18 mouse cellular contexts compared by ENCODE assay signal in genomic region chr13:15487334-15487733, GRCm38 (mm10). TPM values are rescaled to one million over a fixed set of nuclear protein-coding genes. Genes with fewer than 3 reads are reported as not detected.
A peak's percentile ranks its signal among the peaks of the same experiment; 100 is the strongest.
DNase-seq lines count a peak whose midpoint lies in the region; ATAC-seq and TF ChIP-seq lines count a peak whose summit lies in the region.
"Had no signal": no experiment of that assay in that cellular context is flagged by ENCODE, and none has a peak within 500 bp of the region (broad histone marks: within the 10 kb centered on the region; RNA-seq: fewer than 3 reads in every experiment).

No protein-coding gene starts in this region.

- H3K36me3 ChIP-seq in midbrain, embryonic 11.5 days (ENCODE audit: control insufficient read depth, insufficient read depth, low read length), result no peaks in the 10 kb centered on the region
- no peaks in the 10 kb centered on the region for H3K36me3 ChIP-seq in midbrain, embryonic 15.5 days (replicated peaks)
- H3K36me3 ChIP-seq in forebrain, embryonic 16.5 days (ENCODE audit: control insufficient read depth, insufficient read depth), result no peaks in the 10 kb centered on the region
- H3K36me3 ChIP-seq: G1E; intestine, embryonic 15.5 days; lung, embryonic 15.5 days had no signal

- H3K27me3 ChIP-seq in midbrain, embryonic 11.5 days (ENCODE audit: control insufficient read depth, insufficient read depth, low read length), result no peaks in the 10 kb centered on the region
- no peaks in the 10 kb centered on the region for H3K27me3 ChIP-seq in midbrain, embryonic 15.5 days (replicated peaks)
- no peaks in the 10 kb centered on the region for H3K27me3 ChIP-seq in forebrain, embryonic 16.5 days (replicated peaks; ENCODE audit: control insufficient read depth, insufficient read depth, low read length)
- H3K27me3 ChIP-seq: embryonic facial prominence, embryonic 12.5 days; intestine, embryonic 15.5 days; lung, embryonic 15.5 days had no signal

- no peaks in the 10 kb centered on the region for H3K9me3 ChIP-seq in midbrain, embryonic 11.5 days (ENCODE audit: control insufficient read depth, low read length)
- no peaks in the 10 kb centered on the region for H3K9me3 ChIP-seq in midbrain, embryonic 15.5 days
- no peaks in the 10 kb centered on the region for H3K9me3 ChIP-seq in forebrain, embryonic 16.5 days (ENCODE audit: control insufficient read depth, low read length)
- H3K9me3 ChIP-seq: embryonic facial prominence, embryonic 12.5 days; G1E; intestine, embryonic 15.5 days; lung, embryonic 15.5 days had no signal

- peak; percentile 40; the same call in 1 of the 2 replicates for ATAC-seq in midbrain, embryonic 11.5 days (ENCODE audit: low FRiP score)
- ATAC-seq in midbrain, embryonic 15.5 days (replicated peaks), result no peak
- ATAC-seq in forebrain, embryonic 16.5 days, result peak; percentile 43; the same call in 1 of the 2 replicates
- ATAC-seq: intestine, embryonic 15.5 days had no signal

- TF ChIP-seq CTCF in lung, adult 2 months (IDR thresholded peaks at IDR 0.05; ENCODE audit: insufficient read depth, low read length), result no peak

- no peak overlapping the region for H3K4me3 ChIP-seq in midbrain, embryonic 11.5 days (ENCODE audit: low read depth, low read length)
- no peak overlapping the region for H3K4me3 ChIP-seq in midbrain, embryonic 15.5 days
- no peak overlapping the region for H3K4me3 ChIP-seq in forebrain, embryonic 16.5 days (replicated peaks; ENCODE audit: low read length)
- H3K4me3 ChIP-seq in lung, adult 2 months (replicated peaks; ENCODE audit: extremely low read depth, low read depth, low read length), result no peak overlapping the region
- H3K4me3 ChIP-seq: embryonic facial prominence, embryonic 12.5 days; intestine, embryonic 15.5 days; lung, embryonic 15.5 days; myocyte had no signal

- peaks cover 44% of the 10 kb centered on the region for H3K4me1 ChIP-seq in midbrain, embryonic 11.5 days (ENCODE audit: control insufficient read depth, insufficient read depth, low read length)
- H3K4me1 ChIP-seq in midbrain, embryonic 15.5 days, result peaks cover 17% of the 10 kb centered on the region; the same call in 1 of the 2 replicates
- H3K4me1 ChIP-seq in forebrain, embryonic 16.5 days (replicated peaks; ENCODE audit: control insufficient read depth, insufficient read depth, low read length), result peaks cover 16% of the 10 kb centered on the region
- H3K4me1 ChIP-seq in lung, adult 2 months (ENCODE audit: control insufficient read depth, insufficient read depth, low read length), result no peaks in the 10 kb centered on the region
- H3K4me1 ChIP-seq: intestine, embryonic 15.5 days; lung, embryonic 15.5 days had no signal

- no peak overlapping the region for H3K9ac ChIP-seq in midbrain, embryonic 11.5 days (ENCODE audit: low read length)
- H3K9ac ChIP-seq in midbrain, embryonic 15.5 days, result no peak overlapping the region
- no peak overlapping the region for H3K9ac ChIP-seq in forebrain, embryonic 16.5 days (replicated peaks; ENCODE audit: low read depth, low read length)
- H3K9ac ChIP-seq: embryonic facial prominence, embryonic 12.5 days; intestine, embryonic 15.5 days; lung, embryonic 15.5 days had no signal

- H3K4me2 ChIP-seq in midbrain, embryonic 11.5 days, result no peak overlapping the region
- no peak overlapping the region for H3K4me2 ChIP-seq in midbrain, embryonic 15.5 days
- peak overlapping the region; percentile 39 for H3K4me2 ChIP-seq in forebrain, embryonic 16.5 days (ENCODE audit: low read length)
- H3K4me2 ChIP-seq: embryonic facial prominence, embryonic 12.5 days; intestine, embryonic 15.5 days; liver, embryonic 11.5 days; lung, embryonic 15.5 days had no signal

- peak overlapping the region; percentile 2; the same call in 1 of the 2 replicates for H3K27ac ChIP-seq in midbrain, embryonic 11.5 days (ENCODE audit: low read depth, low read length)
- H3K27ac ChIP-seq in midbrain, embryonic 15.5 days, result no peak overlapping the region
- no peak overlapping the region for H3K27ac ChIP-seq in forebrain, embryonic 16.5 days (ENCODE audit: low read length)
- H3K27ac ChIP-seq: embryonic facial prominence, embryonic 12.5 days; intestine, embryonic 15.5 days; lung, embryonic 15.5 days had no signal

- WGBS in midbrain, embryonic 11.5 days, result 4% methylated on average over 7 of the region's 7 CpGs
- 10% methylated on average over 7 of the region's 7 CpGs for WGBS in midbrain, embryonic 15.5 days
- WGBS in forebrain, embryonic 16.5 days, result 10% methylated on average over 7 of the region's 7 CpGs
- WGBS in lung, adult 2 months, result 56% methylated on average over 7 of the region's 7 CpGs

- peak; percentile 91 for DNase-seq in midbrain, embryonic 11.5 days (ENCODE audit: low spot score, missing footprints)
- DNase-seq in embryo, embryonic 9.5 days (ENCODE audit: extremely low spot score), result peak; percentile 49
- peak; percentile 54 for DNase-seq in retina, embryonic 14.5 days (ENCODE audit: low spot score)
- DNase-seq in lung, adult 2 months, result no peak
- no peak for DNase-seq in urinary bladder, postnatal 25 days (ENCODE audit: low spot score)
- DNase-seq: adrenal gland, adult 8-10 months; cerebellum, adult 9-11 months; gastrocnemius, postnatal 10 days; kidney, postnatal 10 days; thymus, adult 18-20 months had no signal

- no peak for TF ChIP-seq POLR2A in lung, adult 2 months (IDR thresholded peaks at IDR 0.05; ENCODE audit: borderline replicate concordance, extremely low read depth, low read depth, low read length)

RNA-seq across cellular contexts. Expression of gene Gli3, which starts 24.3 kb away (rescaled TPM):
- 36.4 and 41.5 TPM in 2 replicates for polyA plus RNA-seq in midbrain, embryonic 11.5 days (2014; fragmentation: Nextera tagmentation; extraction: Ambion mirVana)
- 7.7 and 8.4 TPM in 2 replicates for polyA plus RNA-seq in midbrain, embryonic 15.5 days (2015; fragmentation: Nextera tagmentation; extraction: Ambion mirVana)
- 10.8 and 13.4 TPM in 2 replicates for polyA plus RNA-seq in forebrain, embryonic 16.5 days (2015; fragmentation: Nextera tagmentation; extraction: Ambion mirVana)
- 1.7 and 2.4 TPM in 2 replicates for polyA plus RNA-seq in lung, adult 2 months (2012; rRNA removed)
- polyA plus RNA-seq: G1E had no signal

Comparison
In these comparisons a context has a peak if more than half of its experiments do, and no peak if none do; other contexts are left out.
1. DNase-seq: peak in midbrain, embryonic 11.5 days (single experiment), embryo, embryonic 9.5 days (single experiment) and retina, embryonic 14.5 days (single experiment); none in lung, adult 2 months (single experiment) and urinary bladder, postnatal 25 days (single experiment).